ENCODE assay signal across 11 mouse cellular contexts in the genomic region with DNA sequence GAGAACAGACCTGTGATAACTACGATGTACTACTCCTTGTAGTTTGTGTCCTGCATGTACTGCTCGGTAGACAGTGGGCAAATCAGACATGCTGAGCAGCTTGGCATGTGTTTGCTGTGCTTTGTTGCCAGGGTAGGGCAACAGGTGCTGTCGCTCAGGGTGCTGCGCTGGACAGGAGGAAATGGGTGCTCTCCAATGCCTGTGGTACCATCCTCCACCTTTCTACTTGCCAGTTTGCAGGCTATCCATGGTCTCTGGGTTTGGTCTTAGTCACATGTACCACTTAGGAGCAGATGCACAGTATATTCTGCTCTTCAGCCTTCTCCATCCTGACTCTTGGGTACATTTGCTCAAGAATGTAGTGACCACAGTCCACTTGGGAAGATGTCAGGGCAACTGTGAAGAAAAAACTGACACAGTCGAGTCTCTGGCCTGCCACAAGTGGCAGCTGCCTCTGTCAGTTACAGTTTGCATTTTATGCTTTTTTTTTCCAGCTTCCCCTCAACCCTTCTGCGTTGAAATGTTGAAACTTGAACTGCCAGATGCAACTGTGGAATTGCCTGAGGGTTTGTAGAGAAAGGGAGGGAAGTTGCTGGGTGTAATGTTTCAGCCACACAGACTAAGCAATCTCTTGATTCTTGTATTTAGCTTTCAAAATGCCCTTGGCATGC. TPM values are rescaled to one million over a fixed set of nuclear protein-coding genes. Genes with fewer than 3 reads are reported as not detected.
DNase-seq lines count a peak whose midpoint lies in the region; ATAC-seq and TF ChIP-seq lines count a peak whose summit lies in the region.
"Had no signal": no experiment of that assay in that cellular context is flagged by ENCODE, and none has a peak within 500 bp of the region (broad histone marks: within the 10 kb centered on the region; RNA-seq: fewer than 3 reads in every experiment).

No protein-coding gene starts in this region.

- H3K27me3 ChIP-seq in hindbrain, embryonic 10.5 days (ENCODE audit: insufficient read depth, poor library complexity, severe bottlenecking): no peaks in the 10 kb centered on the region
- H3K27me3 ChIP-seq in hindbrain, embryonic 12.5 days: no peaks in the 10 kb centered on the region
- no peaks in the 10 kb centered on the region for H3K27me3 ChIP-seq in limb, embryonic 10.5 days (ENCODE audit: low read depth, poor library complexity, severe bottlenecking)
- H3K27me3 ChIP-seq in hindbrain, embryonic 14.5 days (ENCODE audit: control insufficient read depth, insufficient read depth, low read length): no peaks in the 10 kb centered on the region

- H3K4me3 ChIP-seq in hindbrain, embryonic 10.5 days: no peak overlapping the region
- no peak overlapping the region for H3K4me3 ChIP-seq in hindbrain, embryonic 12.5 days
- H3K4me3 ChIP-seq in bone marrow, adult 2 months (replicated peaks; ENCODE audit: control insufficient read depth, low read depth, low read length): no peak overlapping the region
- H3K4me3 ChIP-seq in limb, embryonic 10.5 days: no peak overlapping the region
- no peak overlapping the region for H3K4me3 ChIP-seq in hindbrain, embryonic 14.5 days (replicated peaks; ENCODE audit: low read length)
- H3K4me3 ChIP-seq: erythroblast, embryonic 14.5 days had no signal

- no peak for TF ChIP-seq CTCF in bone marrow, adult 2 months (IDR thresholded peaks at IDR 0.05; ENCODE audit: control insufficient read depth, insufficient read depth, low read length)

- TF ChIP-seq POLR2A in bone marrow, adult 2 months (IDR thresholded peaks at IDR 0.05; ENCODE audit: borderline replicate concordance, control insufficient read depth, low read depth, low read length): no peak

- H3K36me3 ChIP-seq in hindbrain, embryonic 10.5 days: peaks cover 88% of the 10 kb centered on the region
- H3K36me3 ChIP-seq in hindbrain, embryonic 12.5 days: peaks cover 9% of the 10 kb centered on the region; the same call in 1 of the 2 replicates
- peaks cover 93% of the 10 kb centered on the region for H3K36me3 ChIP-seq in limb, embryonic 10.5 days
- peaks cover 25% of the 10 kb centered on the region for H3K36me3 ChIP-seq in hindbrain, embryonic 14.5 days (replicated peaks; ENCODE audit: control insufficient read depth, insufficient read depth)

- no peak overlapping the region for H3K4me2 ChIP-seq in hindbrain, embryonic 12.5 days (replicated peaks)
- H3K4me2 ChIP-seq in hindbrain, embryonic 14.5 days (replicated peaks): no peak overlapping the region

- H3K27ac ChIP-seq in hindbrain, embryonic 10.5 days: peak overlapping the region; percentile 3; the same call in 1 of the 2 replicates
- no peak overlapping the region for H3K27ac ChIP-seq in hindbrain, embryonic 12.5 days
- H3K27ac ChIP-seq in bone marrow, adult 2 months (ENCODE audit: control insufficient read depth, insufficient read depth, low read depth, low read length, poor library complexity): peak overlapping the region; percentile 42; the same call in 1 of the 2 replicates
- peak overlapping the region; percentile 46; the same call in 1 of the 2 replicates for H3K27ac ChIP-seq in limb, embryonic 10.5 days
- no peak overlapping the region for H3K27ac ChIP-seq in hindbrain, embryonic 14.5 days
- H3K27ac ChIP-seq: macrophage had no signal

- no peaks in the 10 kb centered on the region for H3K9me3 ChIP-seq in hindbrain, embryonic 10.5 days
- no peaks in the 10 kb centered on the region for H3K9me3 ChIP-seq in hindbrain, embryonic 12.5 days (replicated peaks)
- H3K9me3 ChIP-seq in limb, embryonic 10.5 days (replicated peaks): no peaks in the 10 kb centered on the region
- H3K9me3 ChIP-seq in hindbrain, embryonic 14.5 days (ENCODE audit: control insufficient read depth, low read length): no peaks in the 10 kb centered on the region

- no peak overlapping the region for H3K9ac ChIP-seq in hindbrain, embryonic 12.5 days
- H3K9ac ChIP-seq in hindbrain, embryonic 14.5 days: no peak overlapping the region

- 83% methylated on average over 6 of the region's 6 CpGs for WGBS in hindbrain, embryonic 10.5 days
- WGBS in hindbrain, embryonic 12.5 days: 85% methylated on average over 6 of the region's 6 CpGs
- WGBS in bone marrow, adult 2 months: 41% methylated on average over 6 of the region's 6 CpGs
- WGBS in limb, embryonic 10.5 days: 88% methylated on average over 6 of the region's 6 CpGs
- 82% methylated on average over 6 of the region's 6 CpGs for WGBS in hindbrain, embryonic 14.5 days

- peaks cover 29% of the 10 kb centered on the region for H3K4me1 ChIP-seq in hindbrain, embryonic 10.5 days (replicated peaks)
- peaks cover 31% of the 10 kb centered on the region for H3K4me1 ChIP-seq in hindbrain, embryonic 12.5 days
- H3K4me1 ChIP-seq in bone marrow, adult 2 months (ENCODE audit: control insufficient read depth, insufficient read depth, low read length): peaks cover 4% of the 10 kb centered on the region
- H3K4me1 ChIP-seq in limb, embryonic 10.5 days: peaks cover 6% of the 10 kb centered on the region
- peaks cover 17% of the 10 kb centered on the region for H3K4me1 ChIP-seq in hindbrain, embryonic 14.5 days (replicated peaks; ENCODE audit: control insufficient read depth, insufficient read depth, low read length)

- ATAC-seq in hindbrain, embryonic 12.5 days (ENCODE audit: low FRiP score): no peak
- no peak for ATAC-seq in activated CD4-positive, CD25-positive, alpha-beta regulatory T cell, adult 4 months
- no peak for ATAC-seq in hindbrain, embryonic 14.5 days (ENCODE audit: low FRiP score)

- no peak for DNase-seq in hindbrain, embryonic 10.5 days (ENCODE audit: low spot score)
- DNase-seq in 3T3-L1 (ENCODE audit: low read depth, low spot score): peak; percentile 81
- no peak for DNase-seq in limb, embryonic 10.5 days (ENCODE audit: low spot score)
- no peak for DNase-seq in urinary bladder, postnatal 4 days (ENCODE audit: low spot score in 2 of 2)
- no peak for DNase-seq in hindbrain, embryonic 14.5 days (ENCODE audit: low spot score)
- DNase-seq: kidney, postnatal 36 days had no signal

RNA-seq across cellular contexts. Expression of gene Zfp568, which starts 24.4 kb away (rescaled TPM):
- 18.0 and 27.0 TPM in 2 replicates for polyA plus RNA-seq in hindbrain, embryonic 10.5 days (2016; fragmentation: Nextera tagmentation; extraction: Ambion mirVana)
- 13.2 and 14.9 TPM in 2 replicates for polyA plus RNA-seq in hindbrain, embryonic 12.5 days (2016; fragmentation: Nextera tagmentation; extraction: Ambion mirVana)
- 2.6 and 11.8 TPM in 2 replicates for polyA plus RNA-seq in bone marrow, adult 2 months (2011; ENCODE audit: insufficient read depth, insufficient read length, low replicate concordance, missing spikeins)
- 35.6 and 37.3 TPM in 2 replicates for polyA plus RNA-seq in limb, embryonic 10.5 days (2016; fragmentation: Nextera tagmentation; extraction: Ambion mirVana)
- 1 to 10 TPM; 1.0 to 1.5 TPM for polyA plus RNA-seq in activated CD4-positive, CD25-positive, alpha-beta regulatory T cell, adult 4 months (2017; shearing (Covaris generic))
- polyA plus RNA-seq in hindbrain, embryonic 14.5 days (2014; fragmentation: Nextera tagmentation; extraction: Ambion mirVana): 4.3 and 4.5 TPM in 2 replicates

RNA-seq across cellular contexts. Expression of gene Zfp14, which starts 43.0 kb away (rescaled TPM):
- polyA plus RNA-seq in hindbrain, embryonic 10.5 days (2016; fragmentation: Nextera tagmentation; extraction: Ambion mirVana): 3.9 and 5.0 TPM in 2 replicates
- polyA plus RNA-seq in hindbrain, embryonic 12.5 days (2016; fragmentation: Nextera tagmentation; extraction: Ambion mirVana): 7.1 and 7.2 TPM in 2 replicates
- polyA plus RNA-seq in bone marrow, adult 2 months (2011; ENCODE audit: insufficient read depth, insufficient read length, low replicate concordance, missing spikeins): 0.52 and 0.66 TPM in 2 replicates
- 2.5 and 3.6 TPM in 2 replicates for polyA plus RNA-seq in limb, embryonic 10.5 days (2016; fragmentation: Nextera tagmentation; extraction: Ambion mirVana)
- 1 to 10 TPM; 4.3 to 5.2 TPM for polyA plus RNA-seq in activated CD4-positive, CD25-positive, alpha-beta regulatory T cell, adult 4 months (2017; shearing (Covaris generic))
- 10.9 and 13.6 TPM in 2 replicates for polyA plus RNA-seq in hindbrain, embryonic 14.5 days (2014; fragmentation: Nextera tagmentation; extraction: Ambion mirVana)
- polyA plus RNA-seq: erythroblast, embryonic 14.5 days had no signal

RNA-seq across cellular contexts. Expression of gene Zfp74, which starts 54.3 kb away (rescaled TPM):
- 10.1 and 12.1 TPM in 2 replicates for polyA plus RNA-seq in hindbrain, embryonic 10.5 days (2016; fragmentation: Nextera tagmentation; extraction: Ambion mirVana)
- polyA plus RNA-seq in hindbrain, embryonic 12.5 days (2016; fragmentation: Nextera tagmentation; extraction: Ambion mirVana): 16.4 and 17.2 TPM in 2 replicates
- polyA plus RNA-seq in bone marrow, adult 2 months (2011; ENCODE audit: insufficient read depth, insufficient read length, low replicate concordance, missing spikeins): 1.2 and 3.2 TPM in 2 replicates
- 11.5 and 15.9 TPM in 2 replicates for polyA plus RNA-seq in limb, embryonic 10.5 days (2016; fragmentation: Nextera tagmentation; extraction: Ambion mirVana)
- polyA plus RNA-seq in activated CD4-positive, CD25-positive, alpha-beta regulatory T cell, adult 4 months (2017; shearing (Covaris generic)): 1 to 10 TPM; 4.0 to 4.5 TPM
- polyA plus RNA-seq in hindbrain, embryonic 14.5 days (2014; fragmentation: Nextera tagmentation; extraction: Ambion mirVana): 17.7 and 23.0 TPM in 2 replicates

Comparison
In these comparisons a context has a peak if more than half of its experiments do, and no peak if none do; other contexts are left out.
1. H3K27ac ChIP-seq: peak in hindbrain, embryonic 10.5 days (single experiment), bone marrow, adult 2 months (single experiment) and limb, embryonic 10.5 days (single experiment); none in hindbrain, embryonic 12.5 days (single experiment) and hindbrain, embryonic 14.5 days (single experiment).